Mouse (Mus musculus) mouse embryonic stem cell (cell line): ENCODE measurements around the gene Sgsm3.

Experiments
- in situ Hi-C, 2 experiments: fragments of 300-500 bp; cut with MboI; formaldehyde crosslinking; loops; 1 replicate in 1 of 2; 3 replicates in 1 of 2; pipeline ENCODE4 v1.14.3; 2019 to 2020; ENCODE audit warnings: low sequenced_read_pairs in 2 of 2, low pct_unique_long_range_greater_than_20kb in 1 of 2, mixed read lengths in 1 of 2; ENCODE audit not compliant: unreplicated experiment in 1 of 2

Sgsm3 gene

GRCm38 (mm10) chr15:80974311-80974710, 3.3 kb upstream of the Sgsm3 start:
- in situ Hi-C loops, result no loop called here

GRCm38 (mm10) chr15:80975666-80976065, 1.9 kb upstream of the Sgsm3 start:
- in situ Hi-C loops, result no loop called here

GRCm38 (mm10) chr15:80979611-80980010, 2.0 kb downstream of the Sgsm3 start:
- in situ Hi-C loops, result no loop called here

- in situ Hi-C loops, result no loop called here
These were observed 3.6 kb downstream of the Sgsm3 start for GRCm38 (mm10) chr15:80981176-80981575.

GRCm38 (mm10) chr15:80983264-80983663, 5.7 kb downstream of the Sgsm3 start:
- in situ Hi-C loops, result no loop called here

GRCm38 (mm10) chr15:80988331-80988730, 10.8 kb downstream of the Sgsm3 start:
- in situ Hi-C loops, result no loop called here

- in situ Hi-C loops, result no loop called here
These were observed 12.1 kb downstream of the Sgsm3 start for GRCm38 (mm10) chr15:80989712-80990111.

GRCm38 (mm10) chr15:80994959-80995358, 17.4 kb downstream of the Sgsm3 start:
- in situ Hi-C loops, result no loop called here

- in situ Hi-C loops, result no loop called here
These were observed 18.7 kb downstream of the Sgsm3 start for GRCm38 (mm10) chr15:80996090-80996835.

GRCm38 (mm10) chr15:80997077-80997476, 19.5 kb downstream of the Sgsm3 start:
- in situ Hi-C loops, result no loop called here

- in situ Hi-C loops, result no loop called here
These were observed 23.0 kb downstream of the Sgsm3 start for GRCm38 (mm10) chr15:81000419-81001138.

GRCm38 (mm10) chr15:81006127-81006735, 28.7 kb downstream of the Sgsm3 start:
- in situ Hi-C loops, result no loop called here

GRCm38 (mm10) chr15:81007339-81007738, 29.8 kb downstream of the Sgsm3 start:
- in situ Hi-C loops, result no loop called here

GRCm38 (mm10) chr15:81007905-81008304, 30.3 kb downstream of the Sgsm3 start:
- in situ Hi-C loops, result no loop called here

GRCm38 (mm10) chr15:81008689-81009123, 31.1 kb downstream of the Sgsm3 start:
- in situ Hi-C loops, result no loop called here

GRCm38 (mm10) chr15:81010114-81010513, 32.5 kb downstream of the Sgsm3 start:
- in situ Hi-C loops, result no loop called here

GRCm38 (mm10) chr15:81011523-81011922, 34.0 kb downstream of the Sgsm3 start:
- in situ Hi-C loops, result no loop called here

GRCm38 (mm10) chr15:81012359-81012758, 34.8 kb downstream of the Sgsm3 start:
- in situ Hi-C loops, result no loop called here

GRCm38 (mm10) chr15:81013186-81013585, 35.6 kb downstream of the Sgsm3 start:
- in situ Hi-C loops, result no loop called here
